Comparison of ENCODE assay signal across 1 mouse cellular context in the genomic region with DNA sequence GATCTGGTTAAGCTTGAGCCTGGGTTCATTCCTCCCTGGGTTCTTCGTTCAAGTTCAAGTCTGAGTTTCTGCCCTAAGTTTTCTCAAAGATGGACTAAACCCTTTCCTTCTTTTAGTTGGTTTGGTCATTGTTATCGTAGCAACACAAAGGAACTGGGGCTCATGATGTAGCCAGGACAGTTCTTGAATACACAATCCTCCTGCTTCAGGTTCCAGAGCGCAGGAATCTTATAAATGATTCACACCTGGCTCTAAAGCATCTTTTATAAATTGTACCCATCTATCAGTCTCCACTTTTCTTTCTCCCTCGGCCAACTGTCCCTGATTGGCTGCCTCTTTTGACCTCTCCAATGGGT.
TF ChIP-seq lines count a peak whose summit lies in the region.

No protein-coding gene starts in this region.

TF ChIP-seq in CH12.LX, 34 proteins besides CTCF, POLR2A, EP300 and RAD21:
- TF ChIP-seq E2F4 (IDR thresholded peaks at IDR 0.05; ENCODE audit: insufficient replicate concordance, low read depth, low read length) = no peak
- TF ChIP-seq TCF12 (IDR thresholded peaks at IDR 0.05; ENCODE audit: low read depth, low read length) = no peak
- no peak for TF ChIP-seq USF2 (conservative IDR thresholded peaks at IDR 0.05; ENCODE audit: low read depth, low read length)
- TF ChIP-seq CHD1 (IDR thresholded peaks at IDR 0.05; ENCODE audit: low read depth, low read length) = no peak
- no peak for TF ChIP-seq JUN (IDR thresholded peaks at IDR 0.05; ENCODE audit: insufficient read depth, low read depth, low read length)
- TF ChIP-seq ZC3H11A (IDR thresholded peaks at IDR 0.05; ENCODE audit: low read depth, low read length) = no peak
- no peak for TF ChIP-seq RCOR1 (conservative IDR thresholded peaks at IDR 0.05; ENCODE audit: low read depth, low read length)
- no peak for TF ChIP-seq MYC (IDR thresholded peaks at IDR 0.05; ENCODE audit: low read depth, low read length)
- no peak for TF ChIP-seq SIN3A (IDR thresholded peaks at IDR 0.05; ENCODE audit: low read length)
- no peak for TF ChIP-seq ZKSCAN1 (IDR thresholded peaks at IDR 0.05; ENCODE audit: borderline replicate concordance, low read depth, low read length)
- TF ChIP-seq BHLHE40 (IDR thresholded peaks at IDR 0.05; ENCODE audit: low read depth, low read length) = no peak
